21 mouse cellular contexts compared by ENCODE assay signal in the genomic region with DNA sequence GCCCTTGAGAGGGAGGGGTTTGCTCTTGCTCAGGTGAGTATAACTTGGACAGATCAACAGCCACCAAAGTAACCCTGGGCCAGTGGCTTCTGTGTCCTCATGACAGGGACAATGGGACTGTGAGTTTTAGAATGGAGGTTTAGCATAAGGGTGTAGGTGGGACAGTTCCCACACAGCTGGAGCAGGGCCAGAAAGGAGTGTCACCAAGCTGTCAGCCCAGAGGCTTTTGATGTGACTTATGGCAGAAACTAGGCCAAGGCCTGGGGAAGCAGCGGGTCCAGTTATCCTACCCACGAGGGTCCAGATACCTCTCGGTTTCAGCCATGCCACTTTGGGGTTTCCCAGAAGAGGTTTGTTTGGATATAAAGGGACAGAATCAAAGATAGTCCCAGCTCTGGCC.
A peak's percentile ranks its signal among the peaks of the same experiment; 100 is the strongest.
DNase-seq lines count a peak whose midpoint lies in the region; ATAC-seq and TF ChIP-seq lines count a peak whose summit lies in the region.
"Had no signal": no experiment of that assay in that cellular context is flagged by ENCODE, and none has a peak within 500 bp of the region (broad histone marks: within the 10 kb centered on the region; RNA-seq: fewer than 3 reads in every experiment).

No protein-coding gene starts in this region.

- no peak for ATAC-seq in kidney, embryonic 15.5 days (replicated peaks; ENCODE audit: low FRiP score)
- ATAC-seq in midbrain, embryonic 13.5 days = 0 out of 2 replicates have a peak, but pooled peaks have one; percentile 9
- no peak for ATAC-seq in midbrain, postnatal 0 days (ENCODE audit: low FRiP score)
- ATAC-seq: CD4-positive, CD25-positive, alpha-beta regulatory T cell, adult 4 months; forebrain, embryonic 15.5 days; inflammation-experienced regulatory T-cells, adult 6 months; midbrain, embryonic 16.5 days had no signal

- WGBS in kidney, embryonic 15.5 days = 39% methylated on average over 3 of the region's 3 CpGs
- WGBS in midbrain, embryonic 13.5 days = 70% methylated on average over 3 of the region's 3 CpGs
- 75% methylated on average over 3 of the region's 3 CpGs for WGBS in midbrain, postnatal 0 days
- 64% methylated on average over 3 of the region's 3 CpGs for WGBS in embryonic facial prominence, embryonic 10.5 days

- H3K9me3 ChIP-seq in kidney, embryonic 15.5 days (replicated peaks) = no peaks in the 10 kb centered on the region
- no peaks in the 10 kb centered on the region for H3K9me3 ChIP-seq in midbrain, embryonic 13.5 days
- H3K9me3 ChIP-seq in midbrain, postnatal 0 days (ENCODE audit: low read length) = no peaks in the 10 kb centered on the region
- no peaks in the 10 kb centered on the region for H3K9me3 ChIP-seq in embryonic facial prominence, embryonic 10.5 days
- H3K9me3 ChIP-seq: forebrain, embryonic 15.5 days; lung, embryonic 15.5 days; megakaryocyte, embryonic 14.5 days had no signal

- peak overlapping the region; percentile 57 for H3K27ac ChIP-seq in kidney, embryonic 15.5 days
- no peak overlapping the region for H3K27ac ChIP-seq in midbrain, embryonic 13.5 days
- H3K27ac ChIP-seq in midbrain, postnatal 0 days (ENCODE audit: low read depth, low read length) = no peak overlapping the region
- peak overlapping the region; percentile 14; the same call in 1 of the 2 replicates for H3K27ac ChIP-seq in embryonic facial prominence, embryonic 10.5 days (replicated peaks)
- H3K27ac ChIP-seq: forebrain, embryonic 15.5 days; hindbrain, embryonic 14.5 days; liver, embryonic 14.5 days; lung, embryonic 15.5 days had no signal

- TF ChIP-seq CTCF in midbrain, postnatal 0 days (IDR thresholded peaks at IDR 0.05) = no peak

- H3K4me1 ChIP-seq in kidney, embryonic 15.5 days = peaks cover 40% of the 10 kb centered on the region
- peaks cover 16% of the 10 kb centered on the region for H3K4me1 ChIP-seq in midbrain, embryonic 13.5 days (replicated peaks)
- H3K4me1 ChIP-seq in midbrain, postnatal 0 days (ENCODE audit: insufficient read depth, low read length) = no peaks in the 10 kb centered on the region
- H3K4me1 ChIP-seq in embryonic facial prominence, embryonic 10.5 days = peaks cover 43% of the 10 kb centered on the region
- H3K4me1 ChIP-seq: forebrain, embryonic 15.5 days had no signal

- H3K27me3 ChIP-seq in kidney, embryonic 15.5 days = no peaks in the 10 kb centered on the region
- H3K27me3 ChIP-seq in midbrain, embryonic 13.5 days = peaks cover 7% of the 10 kb centered on the region
- no peaks in the 10 kb centered on the region for H3K27me3 ChIP-seq in midbrain, postnatal 0 days (ENCODE audit: insufficient read depth, low read length)
- H3K27me3 ChIP-seq in embryonic facial prominence, embryonic 10.5 days (replicated peaks; ENCODE audit: low read depth, poor library complexity, severe bottlenecking) = no peaks in the 10 kb centered on the region; the same call in 1 of the 2 replicates
- H3K27me3 ChIP-seq: forebrain, embryonic 15.5 days; lung, embryonic 15.5 days; megakaryocyte, embryonic 14.5 days had no signal

- no peak overlapping the region for H3K4me3 ChIP-seq in kidney, embryonic 15.5 days (replicated peaks)
- no peak overlapping the region for H3K4me3 ChIP-seq in midbrain, embryonic 13.5 days (replicated peaks)
- no peak overlapping the region for H3K4me3 ChIP-seq in midbrain, postnatal 0 days (ENCODE audit: low read depth, low read length)
- H3K4me3 ChIP-seq in embryonic facial prominence, embryonic 10.5 days = no peak overlapping the region
- H3K4me3 ChIP-seq: forebrain, embryonic 15.5 days; layer of hippocampus, adult 2 months; lung, embryonic 15.5 days; megakaryocyte, embryonic 14.5 days had no signal

- H3K36me3 ChIP-seq in kidney, embryonic 15.5 days = no peaks in the 10 kb centered on the region
- H3K36me3 ChIP-seq in midbrain, embryonic 13.5 days = no peaks in the 10 kb centered on the region
- no peaks in the 10 kb centered on the region for H3K36me3 ChIP-seq in midbrain, postnatal 0 days (ENCODE audit: insufficient read depth, low read length)
- no peaks in the 10 kb centered on the region for H3K36me3 ChIP-seq in embryonic facial prominence, embryonic 10.5 days (replicated peaks)
- H3K36me3 ChIP-seq: forebrain, embryonic 15.5 days; lung, embryonic 15.5 days had no signal

- no peak overlapping the region for H3K9ac ChIP-seq in kidney, embryonic 15.5 days
- H3K9ac ChIP-seq in midbrain, embryonic 13.5 days (replicated peaks) = no peak overlapping the region
- no peak overlapping the region for H3K9ac ChIP-seq in midbrain, postnatal 0 days (replicated peaks; ENCODE audit: low read length, poor library complexity, severe bottlenecking)
- H3K9ac ChIP-seq: forebrain, embryonic 15.5 days; hindbrain, embryonic 14.5 days; liver, embryonic 14.5 days; lung, embryonic 15.5 days had no signal

- H3K4me2 ChIP-seq in kidney, embryonic 15.5 days = no peak overlapping the region
- no peak overlapping the region for H3K4me2 ChIP-seq in midbrain, embryonic 13.5 days (replicated peaks)
- no peak overlapping the region for H3K4me2 ChIP-seq in midbrain, postnatal 0 days (ENCODE audit: low read depth, low read length, poor library complexity, severe bottlenecking)
- H3K4me2 ChIP-seq: forebrain, embryonic 15.5 days; hindbrain, embryonic 14.5 days; lung, embryonic 15.5 days had no signal

- DNase-seq in adrenal gland, postnatal 10 days = peak; percentile 41
- DNase-seq in adrenal gland, adult 8-10 months = no peak
- no peak for DNase-seq in kidney, postnatal 36 days
- no peak for DNase-seq in midbrain, postnatal 0 days (ENCODE audit: low spot score)
- no peak for DNase-seq in embryonic facial prominence, embryonic 10.5 days (ENCODE audit: low spot score)
- DNase-seq in spleen, postnatal 14 days (ENCODE audit: low spot score in 2 of 2) = no peak
- DNase-seq: cerebellum, adult 18-20 months; cerebellum, postnatal 25 days; kidney, adult 2 months; lung, postnatal 36 days had no signal

Comparison
In these comparisons a context has a peak if more than half of its experiments do, and no peak if none do; other contexts are left out.
1. H3K27ac ChIP-seq: peak in kidney, embryonic 15.5 days (single experiment) and embryonic facial prominence, embryonic 10.5 days (single experiment); none in midbrain, embryonic 13.5 days (single experiment) and midbrain, postnatal 0 days (single experiment).